Mouse (Mus musculus): ENCODE results near the gene Bag5. TPM values are rescaled to one million over a fixed set of nuclear protein-coding genes. Genes with fewer than 3 reads are reported as not detected.
"Not testable (repeated sequence)": the region's sequence is repeated elsewhere in the genome, so short reads cannot be mapped to it uniquely, and the experiment has no call there.

The Bag5 gene
- polyA plus RNA-seq, 1 experiment from 2014 or later = 49.3 TPM

DNA sequence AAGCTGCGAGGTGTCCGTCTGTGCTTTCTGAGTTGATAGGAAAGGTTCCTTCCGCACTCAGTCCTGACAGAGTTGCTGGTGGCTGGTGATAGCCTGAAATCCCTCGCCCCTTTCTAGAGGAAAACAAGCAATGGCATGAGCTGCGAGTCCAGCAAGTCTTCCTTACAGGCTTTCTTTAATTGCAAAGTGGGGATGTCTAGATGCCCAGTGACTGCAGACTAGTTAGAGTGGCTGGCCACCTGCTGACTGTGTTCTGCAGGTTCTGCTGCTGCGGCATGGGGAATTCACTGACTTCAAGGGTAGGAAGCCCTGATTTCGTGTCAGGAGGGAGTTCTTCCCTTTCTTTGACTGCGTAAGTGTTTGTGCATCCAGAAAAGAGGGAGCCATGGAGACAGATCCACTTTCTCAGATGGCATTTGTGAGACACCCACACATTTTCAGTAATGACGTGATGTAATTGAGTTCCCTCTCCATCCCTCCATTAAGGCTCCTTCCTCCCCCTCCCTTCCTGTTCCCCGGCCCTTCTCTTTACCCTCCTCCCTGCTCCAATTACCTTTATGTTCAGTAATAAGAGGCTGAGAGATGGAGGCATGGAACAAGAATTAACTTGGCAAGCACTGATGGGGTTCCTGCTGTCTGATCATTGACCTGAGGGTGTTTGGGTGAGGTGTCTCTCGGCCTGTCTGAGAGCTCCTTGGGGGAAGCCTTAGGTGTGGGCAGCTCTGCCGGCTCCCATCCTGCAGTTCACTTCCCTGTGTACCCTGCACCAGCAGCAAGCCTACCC lies 12.5 kb upstream of the Bag5 start:
- Histone ChIP-seq H3K9ac (ENCODE audit: low read length) (no peak overlapping the region), H3K27ac (ENCODE audit: low read length) (peak overlapping the region; percentile 49; the same call in 1 of the 2 replicates), H3K4me1 (ENCODE audit: control insufficient read depth, insufficient read depth, low read length) (no peaks in the 10 kb centered on the region), H3K4me3 (replicated peaks; ENCODE audit: low read length) (no peak overlapping the region), H3K36me3 (ENCODE audit: control insufficient read depth, insufficient read depth, low read length) (0 out of 2 replicates have a peak, but pooled peaks cover 5% of the 10 kb centered on the region), H3K27me3 (ENCODE audit: control insufficient read depth, insufficient read depth, low read length) (no peaks in the 10 kb centered on the region), H3K9me3 (replicated peaks; ENCODE audit: control insufficient read depth, low read length) (no peaks in the 10 kb centered on the region), H3K4me2 (ENCODE audit: low read depth, low read length) (no peak overlapping the region)
- no peak for ATAC-seq (ENCODE audit: insufficient read depth, low FRiP score)
- WGBS = 75% methylated on average over 12 of the region's 12 CpGs

DNA sequence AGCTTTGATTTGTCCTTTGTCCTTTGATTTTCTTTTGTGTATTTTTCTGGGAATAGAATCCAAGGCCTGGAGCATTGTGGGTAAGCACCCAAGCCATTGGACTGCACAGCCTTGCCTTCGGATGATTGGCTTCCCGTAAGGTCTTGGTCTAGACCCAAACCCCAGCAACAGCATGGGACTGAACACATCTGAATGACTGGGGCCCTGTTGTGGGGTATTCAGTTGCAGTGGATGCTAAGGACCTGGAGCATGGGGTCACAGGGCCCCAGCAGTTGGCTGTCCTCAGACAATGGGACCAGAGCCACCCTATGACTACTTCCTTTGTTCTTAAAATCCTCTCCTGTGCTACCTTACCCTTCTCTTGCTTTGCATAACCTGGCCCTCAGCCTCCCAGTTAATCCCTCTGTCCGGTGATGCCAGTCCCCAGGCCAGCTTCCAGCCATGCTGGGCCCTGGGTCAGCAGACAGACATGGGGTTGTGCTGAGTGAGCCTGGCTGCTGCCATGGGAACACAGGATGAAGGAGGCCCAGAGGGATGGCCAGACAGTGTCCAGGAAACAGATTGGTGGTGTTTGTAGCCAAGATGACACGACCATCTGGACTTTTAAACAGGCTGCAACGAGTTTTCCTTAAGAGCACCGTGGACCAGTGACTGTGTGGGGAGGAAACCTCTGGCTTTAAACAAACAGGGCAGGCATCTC lies 11.7 kb upstream of the Bag5 start:
- H3K4me3 ChIP-seq (replicated peaks; ENCODE audit: low read length) = no peak overlapping the region
- no peaks in the 10 kb centered on the region for H3K9me3 ChIP-seq (replicated peaks; ENCODE audit: control insufficient read depth, low read length)
- H3K4me1 ChIP-seq (ENCODE audit: control insufficient read depth, insufficient read depth, low read length) = no peaks in the 10 kb centered on the region
- 0 out of 2 replicates have a peak, but pooled peaks cover 5% of the 10 kb centered on the region for H3K36me3 ChIP-seq (ENCODE audit: control insufficient read depth, insufficient read depth, low read length)
- no peak overlapping the region for H3K4me2 ChIP-seq (ENCODE audit: low read depth, low read length)
- ATAC-seq (ENCODE audit: insufficient read depth, low FRiP score) = peak; percentile 33; the same call in 1 of the 2 replicates
- no peaks in the 10 kb centered on the region for H3K27me3 ChIP-seq (ENCODE audit: control insufficient read depth, insufficient read depth, low read length)
- no peak overlapping the region for H3K9ac ChIP-seq (ENCODE audit: low read length)
- 68% methylated on average over 6 of the region's 6 CpGs for WGBS
- H3K27ac ChIP-seq (ENCODE audit: low read length) = peak overlapping the region; percentile 1; the same call in 1 of the 2 replicates

DNA sequence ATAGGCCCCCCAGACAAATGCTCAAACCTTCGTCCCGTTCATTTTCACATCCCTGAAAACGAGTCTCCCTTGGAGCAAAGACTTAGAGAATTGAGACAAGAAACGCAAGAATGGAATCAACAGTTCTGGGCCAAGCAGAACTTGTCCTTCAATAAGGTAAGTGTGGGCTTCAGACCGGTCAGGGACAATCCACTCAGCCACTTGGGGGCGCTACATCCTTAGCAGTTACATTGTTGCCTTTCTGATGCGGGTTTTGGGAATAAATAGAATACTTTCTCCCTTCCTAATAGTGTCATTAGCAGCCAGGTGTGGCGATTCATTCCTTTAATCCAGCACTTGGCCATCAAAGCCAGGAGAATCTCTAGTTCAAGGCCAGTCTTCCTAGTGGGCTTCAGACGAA lies 9.6 kb upstream of the Bag5 start:
- Histone ChIP-seq H3K4me1 (ENCODE audit: control insufficient read depth, insufficient read depth, low read length) (no peaks in the 10 kb centered on the region), H3K9ac (ENCODE audit: low read length) (no peak overlapping the region), H3K4me3 (replicated peaks; ENCODE audit: low read length) (no peak overlapping the region), H3K36me3 (ENCODE audit: control insufficient read depth, insufficient read depth, low read length) (0 out of 2 replicates have a peak, but pooled peaks cover 5% of the 10 kb centered on the region), H3K9me3 (replicated peaks; ENCODE audit: control insufficient read depth, low read length) (no peaks in the 10 kb centered on the region), H3K27ac (ENCODE audit: low read length) (no peak overlapping the region), H3K4me2 (ENCODE audit: low read depth, low read length) (no peak overlapping the region), H3K27me3 (ENCODE audit: control insufficient read depth, insufficient read depth, low read length) (no peaks in the 10 kb centered on the region)
- ATAC-seq (ENCODE audit: insufficient read depth, low FRiP score) = no peak
- WGBS = 67% methylated on average over 9 of the region's 9 CpGs

DNA sequence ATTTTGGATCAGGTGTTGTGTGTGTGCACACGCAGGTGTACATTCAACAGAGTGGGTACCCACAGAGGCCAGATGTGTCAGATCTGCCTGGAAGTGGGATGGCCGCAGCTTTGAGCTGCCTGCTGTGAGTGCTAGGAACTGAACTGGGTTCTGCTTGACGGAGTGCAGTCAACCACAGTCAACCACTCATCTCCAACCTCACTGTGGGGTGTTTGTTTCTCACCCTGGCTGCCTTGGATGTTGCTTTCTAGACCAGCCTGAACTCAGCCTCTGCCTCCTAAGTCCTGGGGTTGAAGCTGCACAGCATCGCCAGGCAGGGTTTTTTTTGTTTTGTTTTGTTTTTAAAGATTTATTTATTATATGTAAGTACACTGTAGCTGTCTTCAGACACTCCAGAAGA lies 7.2 kb upstream of the Bag5 start:
- no peak for ATAC-seq (ENCODE audit: insufficient read depth, low FRiP score)
- 86% methylated on average over 4 of the region's 4 CpGs for WGBS
- Histone ChIP-seq H3K36me3 (ENCODE audit: control insufficient read depth, insufficient read depth, low read length) (0 out of 2 replicates have a peak, but pooled peaks cover 5% of the 10 kb centered on the region), H3K4me2 (ENCODE audit: low read depth, low read length) (no peak overlapping the region), H3K9ac (ENCODE audit: low read length) (no peak overlapping the region), H3K27ac (ENCODE audit: low read length) (no peak overlapping the region), H3K4me3 (replicated peaks; ENCODE audit: low read length) (no peak overlapping the region), H3K4me1 (ENCODE audit: control insufficient read depth, insufficient read depth, low read length) (no peaks in the 10 kb centered on the region), H3K9me3 (replicated peaks; ENCODE audit: control insufficient read depth, low read length) (no peaks in the 10 kb centered on the region), H3K27me3 (ENCODE audit: control insufficient read depth, insufficient read depth, low read length) (no peaks in the 10 kb centered on the region)

DNA sequence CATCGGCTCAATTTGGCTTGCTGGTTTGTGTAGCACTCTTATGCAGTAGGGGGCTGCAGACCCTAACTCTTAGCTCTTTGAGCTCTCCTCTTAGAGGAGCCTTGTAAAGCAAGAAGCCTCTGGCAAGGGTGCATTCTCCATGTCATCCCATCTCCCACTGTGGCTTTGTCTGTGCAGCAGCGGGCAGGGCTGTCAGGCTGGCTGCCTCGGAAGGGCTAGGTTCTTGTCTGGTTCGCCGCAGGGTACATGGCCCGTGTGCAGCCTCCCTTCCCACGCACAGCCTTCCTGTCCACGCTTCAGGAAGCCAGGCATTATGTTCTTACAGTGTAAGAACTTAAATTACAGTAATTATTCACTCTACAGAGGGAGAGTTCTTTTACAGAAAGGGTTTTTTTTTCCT lies 5.6 kb upstream of the Bag5 start:
- no peak for ATAC-seq (ENCODE audit: insufficient read depth, low FRiP score)
- Histone ChIP-seq H3K27me3 (ENCODE audit: control insufficient read depth, insufficient read depth, low read length) (no peaks in the 10 kb centered on the region), H3K9ac (ENCODE audit: low read length) (peak overlapping the region; percentile 38; the same call in 1 of the 2 replicates), H3K4me3 (replicated peaks; ENCODE audit: low read length) (no peak overlapping the region), H3K27ac (ENCODE audit: low read length) (no peak overlapping the region), H3K4me2 (ENCODE audit: low read depth, low read length) (no peak overlapping the region), H3K36me3 (ENCODE audit: control insufficient read depth, insufficient read depth, low read length) (0 out of 2 replicates have a peak, but pooled peaks cover 3% of the 10 kb centered on the region), H3K9me3 (replicated peaks; ENCODE audit: control insufficient read depth, low read length) (no peaks in the 10 kb centered on the region), H3K4me1 (ENCODE audit: control insufficient read depth, insufficient read depth, low read length) (peaks cover 3% of the 10 kb centered on the region)
- WGBS = 61% methylated on average over 8 of the region's 8 CpGs

DNA sequence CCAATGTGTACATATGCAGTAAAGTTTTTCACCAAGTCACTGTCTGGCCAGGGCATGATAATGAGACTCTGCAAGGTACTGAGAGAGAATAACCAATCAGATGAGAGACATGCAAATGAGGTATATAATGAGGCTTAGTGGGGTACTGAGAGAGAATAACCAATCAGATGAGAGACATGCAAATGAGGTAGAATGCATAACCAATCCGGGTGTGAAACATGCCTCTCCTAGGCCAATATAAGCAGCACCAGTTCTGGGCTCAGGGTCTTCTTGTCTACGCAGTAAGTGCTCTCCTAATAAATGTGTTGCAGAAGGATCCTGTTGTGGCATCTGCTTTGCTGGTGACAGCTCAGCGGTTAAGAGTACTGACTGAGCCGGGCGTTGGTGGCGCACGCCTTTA lies 3.4 kb upstream of the Bag5 start:
- Histone ChIP-seq H3K27me3 (ENCODE audit: control insufficient read depth, insufficient read depth, low read length) (no peaks in the 10 kb centered on the region), H3K27ac (ENCODE audit: low read length) (no peak overlapping the region), H3K4me3 (replicated peaks; ENCODE audit: low read length) (no peak overlapping the region), H3K4me1 (ENCODE audit: control insufficient read depth, insufficient read depth, low read length) (peaks cover 9% of the 10 kb centered on the region), H3K9ac (ENCODE audit: low read length) (no peak overlapping the region), H3K4me2 (ENCODE audit: low read depth, low read length) (no peak overlapping the region), H3K9me3 (replicated peaks; ENCODE audit: control insufficient read depth, low read length) (no peaks in the 10 kb centered on the region), H3K36me3 (ENCODE audit: control insufficient read depth, insufficient read depth, low read length) (no peaks in the 10 kb centered on the region)
- no peak for ATAC-seq (ENCODE audit: insufficient read depth, low FRiP score)
- 98% methylated on average over 7 of the region's 7 CpGs for WGBS

DNA sequence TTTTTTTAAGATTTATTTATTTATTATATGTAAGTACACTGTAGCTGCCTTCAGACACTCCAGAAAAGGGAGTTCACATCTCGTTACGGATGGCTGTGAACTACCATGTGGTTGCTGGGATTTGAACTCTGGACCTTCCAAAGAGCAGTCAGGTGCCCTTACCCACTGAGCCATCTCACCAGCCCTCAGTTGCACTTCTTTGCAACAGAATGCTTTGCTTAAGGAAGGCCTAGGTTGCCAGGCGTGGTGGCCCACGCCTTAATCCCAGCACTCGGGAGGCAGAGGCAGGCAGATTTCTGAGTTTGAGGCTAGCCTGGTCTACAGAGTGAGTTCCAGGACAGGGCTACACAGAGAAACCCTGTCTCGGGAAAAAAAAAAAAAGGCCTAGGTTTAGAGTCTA lies 823 bp upstream of the Bag5 start:
- peaks cover 12% of the 10 kb centered on the region for H3K4me1 ChIP-seq (ENCODE audit: control insufficient read depth, insufficient read depth, low read length)
- 75% methylated on average over 6 of the region's 6 CpGs for WGBS
- not testable (repeated sequence) for H3K9ac ChIP-seq (ENCODE audit: low read length); H3K36me3 ChIP-seq (ENCODE audit: control insufficient read depth, insufficient read depth, low read length); ATAC-seq (ENCODE audit: insufficient read depth, low FRiP score); H3K27ac ChIP-seq (ENCODE audit: low read length); H3K27me3 ChIP-seq (ENCODE audit: control insufficient read depth, insufficient read depth, low read length); H3K9me3 ChIP-seq (replicated peaks; ENCODE audit: control insufficient read depth, low read length)
- peak overlapping the region; percentile 82 for H3K4me3 ChIP-seq (replicated peaks; ENCODE audit: low read length)
- H3K4me2 ChIP-seq (ENCODE audit: low read depth, low read length) = peak overlapping the region; percentile 66

DNA sequence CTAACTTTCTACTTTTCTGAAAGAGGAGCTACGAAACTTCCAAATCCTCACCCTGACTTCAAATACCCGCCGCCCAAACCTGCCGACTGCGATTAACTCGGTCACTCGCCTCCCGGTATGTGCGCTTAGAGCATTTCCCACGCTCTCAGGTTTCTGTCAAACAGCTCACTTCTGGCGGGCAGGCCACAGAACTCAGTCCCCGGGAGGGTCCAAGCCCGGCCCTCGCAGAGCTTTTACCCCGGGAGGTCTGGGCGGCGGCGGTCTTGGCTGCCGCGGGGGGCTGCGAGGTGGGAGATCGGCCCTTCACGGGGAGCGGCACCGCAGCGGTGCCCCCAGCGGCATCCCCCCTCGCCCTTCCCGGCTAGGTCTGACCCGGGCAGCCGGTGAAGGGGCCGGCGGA lies 581 bp downstream of the Bag5 start:
- Histone ChIP-seq H3K27me3 (ENCODE audit: control insufficient read depth, insufficient read depth, low read length) (no peaks in the 10 kb centered on the region), H3K36me3 (ENCODE audit: control insufficient read depth, insufficient read depth, low read length) (peaks cover 11% of the 10 kb centered on the region; the same call in 1 of the 2 replicates), H3K4me3 (replicated peaks; ENCODE audit: low read length) (peak overlapping the region; percentile 82), H3K27ac (ENCODE audit: low read length) (peak overlapping the region; percentile 62; the same call in 1 of the 2 replicates), H3K9ac (ENCODE audit: low read length) (peak overlapping the region; percentile 98), H3K4me1 (ENCODE audit: control insufficient read depth, insufficient read depth, low read length) (peaks cover 12% of the 10 kb centered on the region), H3K9me3 (replicated peaks; ENCODE audit: control insufficient read depth, low read length) (no peaks in the 10 kb centered on the region), H3K4me2 (ENCODE audit: low read depth, low read length) (peak overlapping the region; percentile 94)
- no peak for ATAC-seq (ENCODE audit: insufficient read depth, low FRiP score)
- under 1% methylated on average over 33 of the region's 33 CpGs for WGBS

DNA sequence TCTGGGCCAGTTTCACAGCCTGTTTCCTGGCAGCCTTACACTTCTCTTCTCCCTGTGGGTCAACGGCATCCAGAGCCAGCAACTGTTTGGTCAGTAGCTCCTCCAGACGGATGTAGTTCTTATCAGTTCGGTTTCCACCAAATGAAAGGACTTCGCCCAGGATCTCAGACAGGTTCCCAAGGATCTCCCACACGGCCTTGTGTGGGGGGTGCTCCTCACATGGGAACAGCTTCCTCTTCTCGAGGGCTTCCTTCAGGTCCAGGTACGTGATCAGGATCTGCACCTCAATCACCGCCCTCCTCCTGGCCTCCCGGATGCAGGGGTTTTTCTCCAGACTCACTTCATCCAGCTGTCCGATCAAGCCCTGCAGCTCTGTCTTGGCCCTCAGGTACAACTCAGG lies 3.0 kb downstream of the Bag5 start:
- Histone ChIP-seq H3K4me2 (ENCODE audit: low read depth, low read length) (no peak overlapping the region), H3K4me1 (ENCODE audit: control insufficient read depth, insufficient read depth, low read length) (peaks cover 24% of the 10 kb centered on the region), H3K4me3 (replicated peaks; ENCODE audit: low read length) (no peak overlapping the region), H3K9ac (ENCODE audit: low read length) (no peak overlapping the region), H3K36me3 (ENCODE audit: control insufficient read depth, insufficient read depth, low read length) (peaks cover 11% of the 10 kb centered on the region; the same call in 1 of the 2 replicates), H3K27me3 (ENCODE audit: control insufficient read depth, insufficient read depth, low read length) (no peaks in the 10 kb centered on the region), H3K9me3 (replicated peaks; ENCODE audit: control insufficient read depth, low read length) (no peaks in the 10 kb centered on the region), H3K27ac (ENCODE audit: low read length) (no peak overlapping the region)
- ATAC-seq (ENCODE audit: insufficient read depth, low FRiP score) = no peak
- WGBS = 87% methylated on average over 10 of the region's 10 CpGs

All from stomach, embryonic 16.5 days (tissue).